Mouse (Mus musculus): ENCODE data around the gene Prkg1. TPM values are rescaled to one million over a fixed set of nuclear protein-coding genes. Genes with fewer than 3 reads are reported as not detected.
A peak's percentile ranks its signal among the peaks of the same experiment; 100 is the strongest.

Prkg1 gene
- total and polyA plus RNA-seq, 3 experiments: 2.2 to 13.6 (median 11.0) TPM

GRCm38 (mm10) chr19:30942369-30942992 lies 822.4 kb downstream of the Prkg1 start:
- no peak overlapping the region for H3K9ac ChIP-seq (ENCODE audit: low read depth, low read length)
- TF ChIP-seq POLR2A (IDR thresholded peaks at IDR 0.05; ENCODE audit: insufficient read depth, low read depth, low read length) (no peak), EP300 (IDR thresholded peaks at IDR 0.05; ENCODE audit: insufficient read depth, low read depth, low read length) (no peak), CTCF (IDR thresholded peaks at IDR 0.05) (no peak)
- DNase-seq: no peak
- WGBS: 20% methylated on average over 5 of the region's 5 CpGs
- intact Hi-C loops (cut with DNase I): no loop called here
- H3K27ac ChIP-seq: no peak overlapping the region
- H3K27me3 ChIP-seq (ENCODE audit: control insufficient read depth, insufficient read depth, low read length): no peaks in the 10 kb centered on the region
- no peak overlapping the region for H3K4me3 ChIP-seq
- peaks cover 2% of the 10 kb centered on the region; the same call in 1 of the 2 replicates for H3K4me1 ChIP-seq (ENCODE audit: control insufficient read depth, insufficient read depth, low read length)
- no peaks in the 10 kb centered on the region for H3K79me2 ChIP-seq (replicated peaks; ENCODE audit: control insufficient read depth, insufficient read depth, low read length)
- no peaks in the 10 kb centered on the region for H3K36me3 ChIP-seq (ENCODE audit: control insufficient read depth, insufficient read depth, low read length)

- Histone ChIP-seq H3K27ac (no peak overlapping the region), H3K36me3 (ENCODE audit: control insufficient read depth, insufficient read depth, low read length) (no peaks in the 10 kb centered on the region), H3K4me1 (ENCODE audit: control insufficient read depth, insufficient read depth, low read length) (peaks cover 2% of the 10 kb centered on the region; the same call in 1 of the 2 replicates), H3K79me2 (replicated peaks; ENCODE audit: control insufficient read depth, insufficient read depth, low read length) (no peaks in the 10 kb centered on the region), H3K4me3 (no peak overlapping the region), H3K27me3 (ENCODE audit: control insufficient read depth, insufficient read depth, low read length) (no peaks in the 10 kb centered on the region), H3K9ac (ENCODE audit: low read depth, low read length) (no peak overlapping the region)
- TF ChIP-seq CTCF (IDR thresholded peaks at IDR 0.05) (no peak), EP300 (IDR thresholded peaks at IDR 0.05; ENCODE audit: insufficient read depth, low read depth, low read length) (no peak), POLR2A (IDR thresholded peaks at IDR 0.05; ENCODE audit: insufficient read depth, low read depth, low read length) (no peak)
- DNase-seq: no peak
- intact Hi-C loops (cut with DNase I): no loop called here
- 88% methylated on average over 2 of the region's 2 CpGs for WGBS
Measured at GRCm38 (mm10) chr19:30938058-30938457, 826.8 kb downstream of the Prkg1 start.

GRCm38 (mm10) chr19:30931469-30932192 lies 833.2 kb downstream of the Prkg1 start:
- Histone ChIP-seq H3K9ac (ENCODE audit: low read depth, low read length) (no peak overlapping the region), H3K27me3 (ENCODE audit: control insufficient read depth, insufficient read depth, low read length) (no peaks in the 10 kb centered on the region), H3K4me3 (no peak overlapping the region), H3K36me3 (ENCODE audit: control insufficient read depth, insufficient read depth, low read length) (no peaks in the 10 kb centered on the region), H3K4me1 (ENCODE audit: control insufficient read depth, insufficient read depth, low read length) (no peaks in the 10 kb centered on the region), H3K79me2 (replicated peaks; ENCODE audit: control insufficient read depth, insufficient read depth, low read length) (no peaks in the 10 kb centered on the region), H3K27ac (no peak overlapping the region)
- intact Hi-C loops (cut with DNase I): no loop called here
- no peak for TF ChIP-seq POLR2A (IDR thresholded peaks at IDR 0.05; ENCODE audit: insufficient read depth, low read depth, low read length)
- no peak for TF ChIP-seq CTCF (IDR thresholded peaks at IDR 0.05)
- TF ChIP-seq EP300 (IDR thresholded peaks at IDR 0.05; ENCODE audit: insufficient read depth, low read depth, low read length): no peak
- no peak for DNase-seq
- WGBS: 86% methylated on average over 5 of the region's 5 CpGs

- Histone ChIP-seq H3K79me2 (replicated peaks; ENCODE audit: control insufficient read depth, insufficient read depth, low read length) (no peaks in the 10 kb centered on the region), H3K27ac (no peak overlapping the region), H3K4me1 (ENCODE audit: control insufficient read depth, insufficient read depth, low read length) (no peaks in the 10 kb centered on the region), H3K4me3 (no peak overlapping the region), H3K27me3 (ENCODE audit: control insufficient read depth, insufficient read depth, low read length) (no peaks in the 10 kb centered on the region), H3K9ac (ENCODE audit: low read depth, low read length) (no peak overlapping the region), H3K36me3 (ENCODE audit: control insufficient read depth, insufficient read depth, low read length) (no peaks in the 10 kb centered on the region)
- intact Hi-C loops (cut with DNase I): no loop called here
- TF ChIP-seq EP300 (IDR thresholded peaks at IDR 0.05; ENCODE audit: insufficient read depth, low read depth, low read length) (no peak), CTCF (IDR thresholded peaks at IDR 0.05) (no peak), POLR2A (IDR thresholded peaks at IDR 0.05; ENCODE audit: insufficient read depth, low read depth, low read length) (no peak)
- 63% methylated on average over 1 of the region's 1 CpGs for WGBS
- no peak for DNase-seq
Measured at GRCm38 (mm10) chr19:30924032-30924431, 840.8 kb downstream of the Prkg1 start.

- no peaks in the 10 kb centered on the region for H3K36me3 ChIP-seq (ENCODE audit: control insufficient read depth, insufficient read depth, low read length)
- no peak overlapping the region for H3K27ac ChIP-seq
- intact Hi-C loops (cut with DNase I): no loop called here
- TF ChIP-seq EP300 (IDR thresholded peaks at IDR 0.05; ENCODE audit: insufficient read depth, low read depth, low read length) (no peak), CTCF (IDR thresholded peaks at IDR 0.05) (peak; percentile 28), POLR2A (IDR thresholded peaks at IDR 0.05; ENCODE audit: insufficient read depth, low read depth, low read length) (no peak)
- H3K4me3 ChIP-seq: no peak overlapping the region
- no peaks in the 10 kb centered on the region for H3K4me1 ChIP-seq (ENCODE audit: control insufficient read depth, insufficient read depth, low read length)
- no peaks in the 10 kb centered on the region for H3K79me2 ChIP-seq (replicated peaks; ENCODE audit: control insufficient read depth, insufficient read depth, low read length)
- no peak for DNase-seq
- H3K9ac ChIP-seq (ENCODE audit: low read depth, low read length): no peak overlapping the region
- H3K27me3 ChIP-seq (ENCODE audit: control insufficient read depth, insufficient read depth, low read length): no peaks in the 10 kb centered on the region
Measured at GRCm38 (mm10) chr19:30902290-30902689, 862.5 kb downstream of the Prkg1 start.

GRCm38 (mm10) chr19:30901025-30901424 lies 863.8 kb downstream of the Prkg1 start:
- Histone ChIP-seq H3K4me1 (ENCODE audit: control insufficient read depth, insufficient read depth, low read length) (no peaks in the 10 kb centered on the region), H3K9ac (ENCODE audit: low read depth, low read length) (no peak overlapping the region), H3K36me3 (ENCODE audit: control insufficient read depth, insufficient read depth, low read length) (no peaks in the 10 kb centered on the region), H3K27me3 (ENCODE audit: control insufficient read depth, insufficient read depth, low read length) (no peaks in the 10 kb centered on the region), H3K27ac (no peak overlapping the region), H3K4me3 (no peak overlapping the region), H3K79me2 (replicated peaks; ENCODE audit: control insufficient read depth, insufficient read depth, low read length) (no peaks in the 10 kb centered on the region)
- DNase-seq: no peak
- TF ChIP-seq EP300 (IDR thresholded peaks at IDR 0.05; ENCODE audit: insufficient read depth, low read depth, low read length) (no peak), POLR2A (IDR thresholded peaks at IDR 0.05; ENCODE audit: insufficient read depth, low read depth, low read length) (no peak), CTCF (IDR thresholded peaks at IDR 0.05) (no peak)
- intact Hi-C loops (cut with DNase I): no loop called here
- WGBS: 70% methylated on average over 3 of the region's 3 CpGs
